Mouse (Mus musculus) heart, adult 10 weeks (tissue): ENCODE measurements around the gene Myl12a. TPM values are rescaled to one million over a fixed set of nuclear protein-coding genes. Genes with fewer than 3 reads are reported as not detected.

Source experiments
- polyA plus RNA-seq: library from polyadenylated mRNA; stranded (reverse); fragments of 350-450 nt; fragmentation: Illumina TruSeq; extraction: RNeasy Lipid Tissue Mini Kit (QIAGEN cat#74804); gene quantifications from one replicate; pipeline ENCODE4 v1.2.3, GENCODE M21; 2014; ENCODE audit warnings: low read depth, low replicate concordance

Myl12a gene
- 1,095 TPM for polyA plus RNA-seq

GRCm38 (mm10) chr17:71002744-71003094, at the start of gene Myl12a:
TSS of gene Myl12a (minus strand) at chr17:71002878.

GRCm38 (mm10) chr17:71002081-71002743, 466 bp downstream of the Myl12a start, which contains the start of gene Myom1:
TSS of gene Myom1 (plus strand) at chr17:71002633.

Other genes starting within 250 kb of the Myl12a start
- 4.9 TPM for gene Tgif1, start 149.3 kb downstream of the Myl12a start, polyA plus RNA-seq
- 917 TPM for gene Myom1, start 245 bp downstream of the Myl12a start, polyA plus RNA-seq
- 7.6 TPM for gene Lpin2, start 179.7 kb upstream of the Myl12a start, polyA plus RNA-seq